ENCODE assay signal across 8 mouse cellular contexts in genomic region chr14:21074398-21075320, GRCm38 (mm10). TPM values are rescaled to one million over a fixed set of nuclear protein-coding genes. Genes with fewer than 3 reads are reported as not detected.
DNase-seq lines count a peak whose midpoint lies in the region; ATAC-seq and TF ChIP-seq lines count a peak whose summit lies in the region.

No protein-coding gene starts in this region.

- H3K79me2 ChIP-seq in MEL (ENCODE audit: control insufficient read depth, insufficient read depth, low read length, poor library complexity): peaks cover 28% of the 10 kb centered on the region
- peaks cover 26% of the 10 kb centered on the region; the same call in 1 of the 2 replicates for H3K79me2 ChIP-seq in liver, adult 2 months (ENCODE audit: control insufficient read depth, insufficient read depth, low read length)

- H3K4me2 ChIP-seq in heart, embryonic 13.5 days: peak overlapping the region; percentile 79

- intact Hi-C loops in heart, postnatal 14 days (cut with DNase I): loop anchor here (5.0 kb wide), 1 partner anchor 38 kb away; no protein-coding TSS in a partner anchor

- no peak for DNase-seq in heart, postnatal 14 days
- DNase-seq in MEL (ENCODE audit: low read depth, low spot score): peak; percentile 84
- DNase-seq in liver, adult 2 months (ENCODE audit: extremely low read depth, low read depth, low spot score): peak; percentile 52
- DNase-seq in urinary bladder, postnatal 10 days (ENCODE audit: low spot score): no peak
- no peak for DNase-seq in layer of hippocampus, postnatal 36 days

- no peak for TF ChIP-seq CTCF in MEL (IDR thresholded peaks at IDR 0.05 in 2 of 3, conservative IDR thresholded peaks at IDR 0.05 in 1 of 3; ENCODE audit: control insufficient read depth in 1 of 3, insufficient read depth in 1 of 3, low read depth in 2 of 3, low read length in 3 of 3, poor library complexity in 1 of 3, severe bottlenecking in 1 of 3)
- no peak for TF ChIP-seq CTCF in liver, adult 2 months (IDR thresholded peaks at IDR 0.05; ENCODE audit: low read depth, low read length)

- peak overlapping the region; percentile 92 for H3K27ac ChIP-seq in heart, embryonic 13.5 days (replicated peaks)
- peak overlapping the region; percentile 98 for H3K27ac ChIP-seq in MEL (ENCODE audit: control insufficient read depth, low read depth, low read length)
- peak overlapping the region; percentile 79 for H3K27ac ChIP-seq in liver, adult 2 months (replicated peaks; ENCODE audit: insufficient read depth, low read depth, low read length)

- H3K9me3 ChIP-seq in heart, embryonic 13.5 days: no peaks in the 10 kb centered on the region
- H3K9me3 ChIP-seq in MEL (replicated peaks; ENCODE audit: insufficient read depth, low read length): no peaks in the 10 kb centered on the region

- TF ChIP-seq POLR2A in MEL (IDR thresholded peaks at IDR 0.05; ENCODE audit: control insufficient read depth in 1 of 2, insufficient read depth in 1 of 2, low read depth in 1 of 2, low read length in 2 of 2, poor library complexity in 1 of 2): peak in 1 of 2 experiments; percentile 57; a peak in 2 of 4 replicates
- TF ChIP-seq POLR2A in liver, adult 2 months (IDR thresholded peaks at IDR 0.05; ENCODE audit: extremely low read depth, insufficient read depth, low read length): no peak

- peak; percentile 84 to 86 for TF ChIP-seq EP300 in MEL (IDR thresholded peaks at IDR 0.05; ENCODE audit: low read depth in 1 of 2, low read length in 2 of 2)

- H3K4me3 ChIP-seq in heart, embryonic 13.5 days: peak overlapping the region; percentile 75; the same call in 1 of the 2 replicates
- peak overlapping the region; percentile 84 to 86 for H3K4me3 ChIP-seq in MEL (ENCODE audit: control insufficient read depth in 1 of 2, insufficient read depth in 1 of 2, low read depth in 2 of 2, low read length in 2 of 2)
- peak overlapping the region; percentile 93; the same call in 1 of the 2 replicates for H3K4me3 ChIP-seq in liver, adult 2 months (ENCODE audit: insufficient read depth, low read depth, low read length)

- H3K36me3 ChIP-seq in heart, embryonic 13.5 days: no peaks in the 10 kb centered on the region
- peaks cover 0 to 43% of the 10 kb centered on the region in 2 experiments; a peak in 2 of 4 replicates for H3K36me3 ChIP-seq in MEL (ENCODE audit: control insufficient read depth in 1 of 2, insufficient read depth in 2 of 2, low read length in 2 of 2)
- H3K36me3 ChIP-seq in liver, adult 2 months (ENCODE audit: control insufficient read depth, insufficient read depth, low read length): no peaks in the 10 kb centered on the region

- no peaks in the 10 kb centered on the region for H3K27me3 ChIP-seq in heart, embryonic 13.5 days (replicated peaks)
- no peaks in the 10 kb centered on the region for H3K27me3 ChIP-seq in MEL (ENCODE audit: control insufficient read depth in 1 of 2, insufficient read depth in 2 of 2, low read length in 2 of 2)
- H3K27me3 ChIP-seq in liver, adult 2 months (ENCODE audit: control insufficient read depth, insufficient read depth, low read length): no peaks in the 10 kb centered on the region

- WGBS in heart, embryonic 13.5 days: 45% methylated on average over 11 of the region's 11 CpGs
- 33% methylated on average over 11 of the region's 11 CpGs for WGBS in liver, adult 2 months

- no peak overlapping the region for H3K9ac ChIP-seq in heart, embryonic 13.5 days
- H3K9ac ChIP-seq in MEL (ENCODE audit: control insufficient read depth, low read depth, low read length, poor library complexity, severe bottlenecking): peak overlapping the region; percentile 83
- H3K9ac ChIP-seq in liver, adult 2 months (ENCODE audit: low read depth, low read length): peak overlapping the region; percentile 66

- H3K4me1 ChIP-seq in heart, embryonic 13.5 days: peaks cover 56% of the 10 kb centered on the region
- peaks cover 21 to 35% of the 10 kb centered on the region in 2 experiments for H3K4me1 ChIP-seq in MEL (ENCODE audit: control insufficient read depth in 1 of 2, insufficient read depth in 2 of 2, low read length in 2 of 2)
- H3K4me1 ChIP-seq in liver, adult 2 months (ENCODE audit: control insufficient read depth, insufficient read depth, low read length): peaks cover 16% of the 10 kb centered on the region

- no peak for ATAC-seq in heart, embryonic 13.5 days (ENCODE audit: extremely low read depth, insufficient number of reproducible peaks, low FRiP score, low TSS enrichment)
- ATAC-seq in erythroblast, adult 5-6 weeks (replicated peaks; ENCODE audit: low FRiP score, poor library complexity, severe bottlenecking): peak; percentile 67
- no peak for ATAC-seq in monocyte, adult 5-6 weeks (replicated peaks; ENCODE audit: insufficient number of reproducible peaks, low FRiP score, low TSS enrichment, poor library complexity, severe bottlenecking)

- TF ChIP-seq RAD21 in MEL (IDR thresholded peaks at IDR 0.05; ENCODE audit: low read depth, low read length): no peak

TF ChIP-seq in MEL, 35 proteins besides CTCF, POLR2A, EP300 and RAD21 (continues in another document):
- peak; percentile 83; the same call in 1 of the 2 replicates for TF ChIP-seq BHLHE40 (IDR thresholded peaks at IDR 0.05; ENCODE audit: borderline replicate concordance, low read depth, low read length)
- no peak for TF ChIP-seq POLR2AphosphoS5 (IDR thresholded peaks at IDR 0.05; ENCODE audit: borderline replicate concordance, low read depth, low read length)
- no peak for TF ChIP-seq UBTF (IDR thresholded peaks at IDR 0.05; ENCODE audit: borderline replicate concordance, insufficient read depth, low read depth, low read length)
- TF ChIP-seq TAL1 (IDR thresholded peaks at IDR 0.05; ENCODE audit: low read length): peak; percentile 87
- peak; percentile 19 for TF ChIP-seq NELFE (IDR thresholded peaks at IDR 0.05; ENCODE audit: low read depth, low read length)
- TF ChIP-seq ZNF384 (IDR thresholded peaks at IDR 0.05; ENCODE audit: low read depth, low read length): no peak
- peak; percentile 24; the same call in 1 of the 2 replicates for TF ChIP-seq ZC3H11A (IDR thresholded peaks at IDR 0.05; ENCODE audit: low read depth, low read length)
- peak; percentile 94 for TF ChIP-seq GATA1 (IDR thresholded peaks at IDR 0.05; ENCODE audit: low read depth, low read length)
- TF ChIP-seq SMC3 (IDR thresholded peaks at IDR 0.05; ENCODE audit: low read depth, low read length): no peak
- TF ChIP-seq USF1 (IDR thresholded peaks at IDR 0.05; ENCODE audit: low read depth, low read length): no peak
- peak; percentile 67 for TF ChIP-seq MXI1 (IDR thresholded peaks at IDR 0.05; ENCODE audit: low read depth, low read length)
- peak; percentile 78 for TF ChIP-seq SIN3A (IDR thresholded peaks at IDR 0.05; ENCODE audit: low read length)
- peak; percentile 91 for TF ChIP-seq TCF12 (IDR thresholded peaks at IDR 0.05; ENCODE audit: low read depth, low read length)
- TF ChIP-seq HCFC1 (IDR thresholded peaks at IDR 0.05; ENCODE audit: low read depth, low read length): peak; percentile 40; the same call in 1 of the 2 replicates
- no peak for TF ChIP-seq CHD2 (IDR thresholded peaks at IDR 0.05; ENCODE audit: low read length)
- TF ChIP-seq MEF2A (IDR thresholded peaks at IDR 0.05; ENCODE audit: extremely low read depth, insufficient replicate concordance, low read depth, low read length, poor library complexity, severe bottlenecking): no peak
- TF ChIP-seq POLR2AphosphoS2 (IDR thresholded peaks at IDR 0.05; ENCODE audit: low read length): peak; percentile 47; the same call in 1 of the 2 replicates
- peak; percentile 85 for TF ChIP-seq ETS1 (IDR thresholded peaks at IDR 0.05; ENCODE audit: low read depth, low read length)
- no peak; the same call in 1 of the 2 replicates for TF ChIP-seq KAT2A (conservative IDR thresholded peaks at IDR 0.05; ENCODE audit: low read depth, low read length)
- TF ChIP-seq ELF1 (IDR thresholded peaks at IDR 0.05; ENCODE audit: low read depth, low read length): no peak
- no peak; the same call in none of the 2 replicates for TF ChIP-seq MAZ (IDR thresholded peaks at IDR 0.05; ENCODE audit: low read depth, low read length)
- no peak for TF ChIP-seq MYC (IDR thresholded peaks at IDR 0.05; ENCODE audit: low read depth, low read length)
- TF ChIP-seq GABPA (IDR thresholded peaks at IDR 0.05; ENCODE audit: low read depth, low read length): no peak
- TF ChIP-seq ZMIZ1 (IDR thresholded peaks at IDR 0.05; ENCODE audit: low read depth, low read length): no peak
- no peak; the same call in 1 of the 2 replicates for TF ChIP-seq MAFK (IDR thresholded peaks at IDR 0.05; ENCODE audit: borderline replicate concordance, low read depth, low read length)
- TF ChIP-seq NRF1 (IDR thresholded peaks at IDR 0.05; ENCODE audit: insufficient read depth, low read depth, low read length, poor library complexity, severe bottlenecking): no peak

RNA-seq across cellular contexts. Expression of gene Adk, which starts 22.3 kb away (rescaled TPM):
- 242 and 253 TPM in 2 replicates for polyA plus RNA-seq in heart, embryonic 13.5 days (2015; fragmentation: Nextera tagmentation; extraction: Ambion mirVana)
- total RNA-seq in heart, postnatal 14 days (2021): 100 to 1,000 TPM; 186 to 196 TPM
- total RNA-seq in MEL (2012; rRNA removed): 102 and 125 TPM in 2 replicates
- 100 to 1,000 TPM in 1 of 2 experiments, 10 to 100 TPM in 1; 69.0 to 479 TPM for polyA plus RNA-seq in MEL (2012; ENCODE audit: insufficient read depth in 1 of 2, insufficient read length in 2 of 2, low read depth in 1 of 2, low replicate concordance in 2 of 2, missing spikeins in 1 of 2)
- 34.5 and 52.8 TPM in 2 replicates for total RNA-seq in erythroblast, adult 5-6 weeks (2015; ENCODE audit: low replicate concordance)
- total RNA-seq in erythroblast, adult 5-6 weeks (2017; ENCODE audit: low replicate concordance): 38.6 and 61.8 TPM in 2 replicates
- total RNA-seq in liver, adult 2 months (2014; rRNA removed): 877 and 924 TPM in 2 replicates
- 231 and 284 TPM in 2 replicates for polyA plus RNA-seq in liver, adult 2 months (2012; rRNA removed)
- 10 to 100 TPM; 62.6 to 77.3 TPM for total RNA-seq in layer of hippocampus, postnatal 36 days (2021)
- 17.1 to 47.3 TPM (median 39.0 TPM) in 3 replicates for total RNA-seq in monocyte, adult 5-6 weeks (2017)

RNA-seq across cellular contexts. Expression of gene Ap3m1, which starts 22.4 kb away (rescaled TPM):
- 59.6 and 64.6 TPM in 2 replicates for polyA plus RNA-seq in heart, embryonic 13.5 days (2015; fragmentation: Nextera tagmentation; extraction: Ambion mirVana)
- 10 to 100 TPM; 69.5 to 71.4 TPM for total RNA-seq in heart, postnatal 14 days (2021)
- 27.9 and 31.8 TPM in 2 replicates for total RNA-seq in MEL (2012; rRNA removed)
- 10 to 100 TPM in 1 of 2 experiments, not detected in 1; 47.4 TPM for polyA plus RNA-seq in MEL (2012; ENCODE audit: insufficient read depth in 1 of 2, insufficient read length in 2 of 2, low read depth in 1 of 2, low replicate concordance in 2 of 2, missing spikeins in 1 of 2)
- total RNA-seq in erythroblast, adult 5-6 weeks (2015; ENCODE audit: low replicate concordance): 35.9 and 62.6 TPM in 2 replicates
- total RNA-seq in erythroblast, adult 5-6 weeks (2017; ENCODE audit: low replicate concordance): 14.1 and 34.0 TPM in 2 replicates
- total RNA-seq in liver, adult 2 months (2014; rRNA removed): 126 and 143 TPM in 2 replicates
- 44.8 and 55.2 TPM in 2 replicates for polyA plus RNA-seq in liver, adult 2 months (2012; rRNA removed)
- 10 to 100 TPM; 76.3 to 78.0 TPM for total RNA-seq in layer of hippocampus, postnatal 36 days (2021)
- 22.6 to 57.8 TPM (median 41.4 TPM) in 3 replicates for total RNA-seq in monocyte, adult 5-6 weeks (2017)

Comparison
In these comparisons a context has a peak if more than half of its experiments do, and no peak if none do; other contexts are left out.
1. DNase-seq: peak in MEL (single experiment) and liver, adult 2 months (single experiment); none in heart, postnatal 14 days (0 of 2), urinary bladder, postnatal 10 days (single experiment) and layer of hippocampus, postnatal 36 days (0 of 2).
2. Peak in every context shown above with its lines, with median percentiles within 50 percentile points of each other: H3K27ac ChIP-seq and H3K4me3 ChIP-seq.